Mouse (Mus musculus): ENCODE data around the gene Agk. TPM values are rescaled to one million over a fixed set of nuclear protein-coding genes. Genes with fewer than 3 reads are reported as not detected.

Gene Agk
- polyA plus RNA-seq, 1 experiment from 2014 or later = 12.6 TPM

DNA sequence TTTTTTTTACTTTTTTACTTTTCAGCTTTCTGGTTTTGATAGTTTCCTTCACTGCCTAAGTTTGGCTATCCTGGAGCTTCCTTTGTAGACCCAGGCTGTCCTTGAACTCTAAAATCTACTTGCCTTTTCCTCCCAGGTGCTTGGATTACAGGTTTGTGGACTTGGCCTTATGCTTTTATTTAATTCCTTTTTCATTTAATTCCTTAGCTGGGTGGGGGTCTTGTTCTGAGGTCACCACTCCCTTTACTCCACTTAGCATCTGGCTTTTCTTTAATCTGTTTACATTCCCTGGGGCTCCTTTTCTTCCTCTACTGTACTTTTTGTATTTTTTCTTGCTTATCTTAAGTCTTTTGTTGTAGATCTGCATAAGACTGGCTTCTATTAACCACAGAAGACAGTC is 25.1 kb downstream of the Agk start:
- in situ Hi-C loops (cut with MboI; ENCODE audit: low pct_unique_long_range_greater_than_20kb) = no loop called here
- ATAC-seq = no peak
- no peak for DNase-seq (ENCODE audit: low read depth, low spot score)
- POLR2A ChIA-PET = no interaction called here
- TF ChIP-seq CTCF (IDR thresholded peaks at IDR 0.05) = no peak
- CTCF ChIA-PET = interaction anchor here (0.7 to 1.2 kb wide), 3 partner anchors 13 to 115 kb away, joined by 3 to 4 read pairs (median 3); no protein-coding TSS in a partner anchor
- H3K27me3 ChIP-seq = no peaks in the 10 kb centered on the region

DNA sequence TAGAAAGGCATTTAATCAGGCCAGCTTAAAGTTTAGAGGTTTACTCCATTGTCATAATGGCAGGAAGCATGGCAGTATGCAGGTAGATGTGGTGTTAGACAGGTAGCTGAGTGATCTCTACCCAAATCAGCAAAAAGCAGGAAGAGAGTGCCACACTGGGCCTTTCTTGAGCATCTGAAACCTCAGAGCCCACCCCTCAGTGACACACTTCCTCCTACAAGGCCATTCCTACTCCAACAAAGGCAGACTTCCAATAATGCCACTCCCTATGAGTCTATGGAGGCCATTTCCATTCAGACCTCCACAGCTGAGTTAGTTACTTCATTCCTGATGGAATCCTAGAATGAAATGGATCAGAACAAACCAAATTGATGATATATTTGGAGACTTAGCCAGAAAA is 25.9 kb downstream of the Agk start:
- ChIA-PET POLR2A (no interaction called here), CTCF (interaction anchor here (1.2 to 1.9 kb wide), 2 partner anchors 13 to 31 kb away, joined by 3 to 5 read pairs; no protein-coding TSS in a partner anchor)
- ATAC-seq = no peak
- no peak for DNase-seq (ENCODE audit: low read depth, low spot score)
- no peaks in the 10 kb centered on the region for H3K27me3 ChIP-seq
- in situ Hi-C loops (cut with MboI; ENCODE audit: low pct_unique_long_range_greater_than_20kb) = no loop called here
- TF ChIP-seq CTCF (IDR thresholded peaks at IDR 0.05) = no peak

DNA sequence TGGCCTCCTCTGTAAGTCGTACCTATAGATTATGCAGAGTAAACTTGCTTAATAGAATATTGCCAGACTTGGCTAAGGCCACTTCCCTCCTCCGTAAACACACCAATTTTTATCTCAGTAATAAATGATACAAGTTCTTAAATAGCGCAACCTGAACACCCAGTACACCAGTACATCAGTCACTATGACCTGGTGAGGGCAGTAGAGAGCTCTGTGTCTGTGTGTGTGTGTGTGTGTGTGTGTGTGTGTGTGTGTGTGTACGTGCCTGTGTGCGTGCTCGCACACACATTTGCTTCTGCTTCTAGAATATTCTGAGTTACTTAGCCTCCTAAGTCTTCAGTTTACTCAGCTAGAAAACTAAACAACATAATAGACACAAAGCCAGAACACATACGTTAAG is 28.4 kb downstream of the Agk start:
- POLR2A ChIA-PET = no interaction called here
- TF ChIP-seq CTCF (IDR thresholded peaks at IDR 0.05) = peak; percentile 34
- DNase-seq (ENCODE audit: low read depth, low spot score) (no peak), ATAC-seq (no peak)
- CTCF ChIA-PET = no interaction called here
- H3K27me3 ChIP-seq = no peaks in the 10 kb centered on the region
- in situ Hi-C loops (cut with MboI; ENCODE audit: low pct_unique_long_range_greater_than_20kb) = no loop called here

DNA sequence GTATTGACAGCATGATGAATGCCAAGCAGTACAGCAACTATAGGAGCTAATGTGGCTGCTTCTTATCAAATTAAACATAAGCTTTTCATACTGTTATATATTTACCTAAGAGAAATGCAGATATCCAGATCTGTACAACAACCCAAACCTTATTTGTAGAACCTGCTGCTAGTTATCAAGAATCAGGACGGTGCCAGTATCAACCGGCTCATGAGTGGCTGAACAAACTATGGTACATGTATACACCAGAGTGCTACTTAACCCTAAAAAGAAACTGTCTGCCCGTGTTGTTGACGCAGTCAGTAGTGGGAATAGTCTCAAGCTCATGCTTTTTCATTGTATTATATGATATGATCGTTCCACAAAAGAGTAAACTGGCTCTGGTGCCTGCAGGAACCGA is 46.1 kb downstream of the Agk start:
- POLR2A ChIA-PET = no interaction called here
- DNase-seq (ENCODE audit: low read depth, low spot score) (no peak), ATAC-seq (no peak)
- TF ChIP-seq CTCF (IDR thresholded peaks at IDR 0.05) = no peak
- CTCF ChIA-PET = no interaction called here
- in situ Hi-C loops (cut with MboI; ENCODE audit: low pct_unique_long_range_greater_than_20kb) = no loop called here
- no peaks in the 10 kb centered on the region for H3K27me3 ChIP-seq

DNA sequence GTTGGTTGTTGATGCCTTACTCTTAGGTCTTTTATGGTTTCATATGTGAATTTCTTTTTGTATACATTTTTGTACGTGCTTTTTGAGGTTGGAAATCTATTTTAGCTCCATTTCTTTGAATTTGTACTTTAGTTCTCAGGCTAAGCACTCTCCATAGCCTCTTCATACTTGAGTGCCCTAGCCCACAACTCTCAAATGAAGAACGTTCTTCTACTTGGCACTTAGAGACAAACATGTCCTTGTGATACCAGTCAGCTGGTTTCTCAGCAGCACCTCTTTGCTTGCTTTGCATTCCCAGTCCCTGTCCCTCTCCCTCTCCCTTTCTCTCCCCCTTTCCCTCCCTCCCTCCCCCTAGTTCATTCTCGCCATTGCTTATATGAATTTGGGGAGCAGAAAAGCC is 55.2 kb downstream of the Agk start:
- in situ Hi-C loops (cut with MboI; ENCODE audit: low pct_unique_long_range_greater_than_20kb) = loop anchor here (10.0 kb wide), 1 partner anchor 145 kb away; no protein-coding TSS in a partner anchor
- ATAC-seq = no peak

GRCm38 (mm10) chr6:40381908-40382307 is 56.9 kb downstream of the Agk start:
- in situ Hi-C loops (cut with MboI; ENCODE audit: low pct_unique_long_range_greater_than_20kb) = loop anchor here (10.0 kb wide), 1 partner anchor 147 kb away; no protein-coding TSS in a partner anchor
- no peak for TF ChIP-seq CTCF (IDR thresholded peaks at IDR 0.05)
- ATAC-seq (peak; percentile 65), DNase-seq (ENCODE audit: low read depth, low spot score) (no peak)
- H3K27me3 ChIP-seq = no peaks in the 10 kb centered on the region
- ChIA-PET POLR2A (interaction anchor here (0.6 kb wide), 1 partner anchor 1405 kb away, joined by 3 read pairs; no protein-coding TSS in a partner anchor), CTCF (interaction anchor here (0.8 to 1.1 kb wide), 2 partner anchors 32 to 42 kb away, joined by 3 to 4 read pairs; no protein-coding TSS in a partner anchor)

More for the DNA sequence above, 55.2 kb downstream of the Agk start:
- POLR2A ChIA-PET = no interaction called here
- TF ChIP-seq CTCF (IDR thresholded peaks at IDR 0.05) = no peak
- DNase-seq (ENCODE audit: low read depth, low spot score) = no peak
- CTCF ChIA-PET = interaction anchor here (1.6 kb wide), 1 partner anchor 8 kb away, joined by 5 read pairs; no protein-coding TSS in a partner anchor
- no peaks in the 10 kb centered on the region for H3K27me3 ChIP-seq

DNA sequence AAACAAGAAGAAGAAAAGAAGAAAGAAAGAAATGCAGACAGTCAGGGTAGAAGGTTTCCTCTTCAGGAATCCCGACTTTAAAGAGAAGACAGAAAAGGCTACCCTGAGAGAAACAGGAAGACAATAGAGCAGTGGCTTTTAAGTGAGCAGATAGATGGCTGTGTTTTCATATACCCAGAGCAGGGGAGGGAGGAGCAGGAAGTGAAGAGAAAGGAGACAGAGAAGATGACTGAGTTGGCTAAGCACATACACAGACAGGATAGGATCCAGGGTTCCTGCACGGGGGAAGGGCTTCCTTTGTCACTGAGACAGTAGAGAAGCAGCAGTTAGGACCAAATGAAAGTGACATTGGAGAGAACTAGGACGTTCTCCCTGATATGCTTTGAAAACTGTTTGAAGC is 60.7 kb downstream of the Agk start:
- CTCF ChIA-PET = no interaction called here
- POLR2A ChIA-PET = no interaction called here
- in situ Hi-C loops (cut with MboI; ENCODE audit: low pct_unique_long_range_greater_than_20kb) = loop anchor here (10.0 kb wide), 1 partner anchor 151 kb away; no protein-coding TSS in a partner anchor
- no peak for TF ChIP-seq CTCF (IDR thresholded peaks at IDR 0.05)
- DNase-seq (ENCODE audit: low read depth, low spot score) = no peak
- no peaks in the 10 kb centered on the region for H3K27me3 ChIP-seq
- no peak for ATAC-seq

- ChIA-PET CTCF (interaction anchor here (1.0 to 1.5 kb wide), 5 partner anchors 9 to 152 kb away, joined by 3 to 5 read pairs (median 3); no protein-coding TSS in a partner anchor), POLR2A (no interaction called here)
- ATAC-seq (no peak), DNase-seq (ENCODE audit: low read depth, low spot score) (no peak)
- in situ Hi-C loops (cut with MboI; ENCODE audit: low pct_unique_long_range_greater_than_20kb) = loop anchor here (10.0 kb wide), 1 partner anchor 154 kb away; no protein-coding TSS in a partner anchor
- TF ChIP-seq CTCF (IDR thresholded peaks at IDR 0.05) = no peak
- H3K27me3 ChIP-seq = no peaks in the 10 kb centered on the region
Measured at GRCm38 (mm10) chr6:40388660-40389059, 63.7 kb downstream of the Agk start.

DNA sequence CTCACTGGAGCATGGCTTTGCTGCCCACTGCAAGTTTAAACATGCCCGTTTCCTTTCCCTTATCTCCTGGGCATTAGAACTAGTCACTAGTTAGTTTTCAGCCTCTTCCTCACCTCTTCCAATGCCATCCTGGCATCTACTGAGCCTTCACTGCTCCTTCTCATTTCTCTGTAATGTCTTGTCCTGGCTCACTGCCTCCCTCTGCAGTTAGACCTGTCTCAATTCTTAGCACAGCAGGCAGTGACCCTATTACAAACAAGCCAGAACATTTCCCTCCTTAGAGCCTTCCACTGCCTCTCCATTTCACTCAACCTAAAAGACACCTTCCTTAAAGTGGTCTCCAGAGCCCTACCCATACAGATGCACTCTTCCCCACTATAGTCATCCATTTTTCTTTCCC is 66.0 kb downstream of the Agk start:
- in situ Hi-C loops (cut with MboI; ENCODE audit: low pct_unique_long_range_greater_than_20kb) = no loop called here
- ATAC-seq (no peak), DNase-seq (ENCODE audit: low read depth, low spot score) (no peak)
- CTCF ChIA-PET = no interaction called here
- peak; percentile 10 for TF ChIP-seq CTCF (IDR thresholded peaks at IDR 0.05)
- H3K27me3 ChIP-seq = no peaks in the 10 kb centered on the region
- POLR2A ChIA-PET = interaction anchor here (0.7 kb wide), 1 partner anchor 619 kb away, joined by 4 read pairs; no protein-coding TSS in a partner anchor

- ATAC-seq = peak; percentile 84
- CTCF ChIA-PET = interaction anchor here (0.8 to 1.7 kb wide), 4 partner anchors 10 to 157 kb away, joined by 3 to 7 read pairs (median 4); no protein-coding TSS in a partner anchor
- TF ChIP-seq CTCF (IDR thresholded peaks at IDR 0.05) = peak; percentile 85
- in situ Hi-C loops (cut with MboI; ENCODE audit: low pct_unique_long_range_greater_than_20kb) = no loop called here
- POLR2A ChIA-PET = no interaction called here
- H3K27me3 ChIP-seq = no peaks in the 10 kb centered on the region
- DNase-seq (ENCODE audit: low read depth, low spot score) = no peak
Measured at GRCm38 (mm10) chr6:40393213-40393612, 68.2 kb downstream of the Agk start.

- DNase-seq (ENCODE audit: low read depth, low spot score) (no peak), ATAC-seq (no peak)
- ChIA-PET CTCF (no interaction called here), POLR2A (no interaction called here)
- no peaks in the 10 kb centered on the region for H3K27me3 ChIP-seq
- TF ChIP-seq CTCF (IDR thresholded peaks at IDR 0.05) = no peak
- in situ Hi-C loops (cut with MboI; ENCODE audit: low pct_unique_long_range_greater_than_20kb) = no loop called here
Measured at GRCm38 (mm10) chr6:40402031-40402430, 77.1 kb downstream of the Agk start.

All from Patski (cell line).